Mouse (Mus musculus): ENCODE measurements at regions not wholly inside any gene's neighbourhood (a gene's known extent, or its start where the extent isn't known, plus 50 kb on each side); places are given as distances from the start of the nearest gene placed in this dataset.

- no peak overlapping the region for H3K4me3 ChIP-seq (ENCODE audit: low read depth, low read length)
- WGBS, result 25% methylated on average over 6 of the region's 6 CpGs
- H3K4me1 ChIP-seq (ENCODE audit: control insufficient read depth, insufficient read depth, insufficient read length, low read length), result no peaks in the 10 kb centered on the region
- H3K36me3 ChIP-seq (ENCODE audit: control insufficient read depth, insufficient read depth, low read length), result no peaks in the 10 kb centered on the region
- H3K27ac ChIP-seq (ENCODE audit: insufficient read depth, low read depth, low read length), result no peak overlapping the region
- TF ChIP-seq CTCF (IDR thresholded peaks at IDR 0.05; ENCODE audit: extremely low read depth, insufficient read length, insufficient replicate concordance, low read depth, low read length) (no peak), POLR2A (IDR thresholded peaks at IDR 0.05; ENCODE audit: low read depth, low read length) (no peak)
- H3K27me3 ChIP-seq (ENCODE audit: control insufficient read depth, insufficient read depth, low read length), result no peaks in the 10 kb centered on the region
These were observed 118.0 kb downstream of the Ifng start for GRCm38 (mm10) chr10:118558848-118559247.

- Histone ChIP-seq H3K27me3 (ENCODE audit: control insufficient read depth, insufficient read depth, low read length) (no peaks in the 10 kb centered on the region), H3K27ac (ENCODE audit: insufficient read depth, low read depth, low read length) (no peak overlapping the region), H3K4me1 (ENCODE audit: control insufficient read depth, insufficient read depth, insufficient read length, low read length) (no peaks in the 10 kb centered on the region), H3K36me3 (ENCODE audit: control insufficient read depth, insufficient read depth, low read length) (no peaks in the 10 kb centered on the region), H3K4me3 (ENCODE audit: low read depth, low read length) (no peak overlapping the region)
- WGBS, result 59% methylated on average over 8 of the region's 8 CpGs
- no peak for TF ChIP-seq POLR2A (IDR thresholded peaks at IDR 0.05; ENCODE audit: low read depth, low read length)
- TF ChIP-seq CTCF (IDR thresholded peaks at IDR 0.05; ENCODE audit: extremely low read depth, insufficient read length, insufficient replicate concordance, low read depth, low read length), result no peak
These were observed 123.2 kb downstream of the Ifng start for GRCm38 (mm10) chr10:118564041-118564440.

GRCm38 (mm10) chr10:118564528-118565268, 123.9 kb downstream of the Ifng start:
- Histone ChIP-seq H3K36me3 (ENCODE audit: control insufficient read depth, insufficient read depth, low read length) (no peaks in the 10 kb centered on the region), H3K27ac (ENCODE audit: insufficient read depth, low read depth, low read length) (no peak overlapping the region), H3K4me1 (ENCODE audit: control insufficient read depth, insufficient read depth, insufficient read length, low read length) (no peaks in the 10 kb centered on the region), H3K4me3 (ENCODE audit: low read depth, low read length) (no peak overlapping the region), H3K27me3 (ENCODE audit: control insufficient read depth, insufficient read depth, low read length) (no peaks in the 10 kb centered on the region)
- WGBS, result 66% methylated on average over 16 of the region's 16 CpGs
- TF ChIP-seq CTCF (IDR thresholded peaks at IDR 0.05; ENCODE audit: extremely low read depth, insufficient read length, insufficient replicate concordance, low read depth, low read length), result no peak
- no peak for TF ChIP-seq POLR2A (IDR thresholded peaks at IDR 0.05; ENCODE audit: low read depth, low read length)

GRCm38 (mm10) chr10:118568617-118569016, 127.8 kb downstream of the Ifng start:
- Histone ChIP-seq H3K27ac (ENCODE audit: insufficient read depth, low read depth, low read length) (no peak overlapping the region), H3K36me3 (ENCODE audit: control insufficient read depth, insufficient read depth, low read length) (no peaks in the 10 kb centered on the region), H3K4me3 (ENCODE audit: low read depth, low read length) (no peak overlapping the region), H3K4me1 (ENCODE audit: control insufficient read depth, insufficient read depth, insufficient read length, low read length) (no peaks in the 10 kb centered on the region), H3K27me3 (ENCODE audit: control insufficient read depth, insufficient read depth, low read length) (no peaks in the 10 kb centered on the region)
- TF ChIP-seq CTCF (IDR thresholded peaks at IDR 0.05; ENCODE audit: extremely low read depth, insufficient read length, insufficient replicate concordance, low read depth, low read length), result no peak
- no peak for TF ChIP-seq POLR2A (IDR thresholded peaks at IDR 0.05; ENCODE audit: low read depth, low read length)
- WGBS, result 91% methylated on average over 10 of the region's 10 CpGs

GRCm38 (mm10) chr10:118569424-118569823, 128.6 kb downstream of the Ifng start:
- no peak overlapping the region for H3K4me3 ChIP-seq (ENCODE audit: low read depth, low read length)
- 29% methylated on average over 8 of the region's 8 CpGs for WGBS
- no peaks in the 10 kb centered on the region for H3K27me3 ChIP-seq (ENCODE audit: control insufficient read depth, insufficient read depth, low read length)
- TF ChIP-seq CTCF (IDR thresholded peaks at IDR 0.05; ENCODE audit: extremely low read depth, insufficient read length, insufficient replicate concordance, low read depth, low read length) (no peak), POLR2A (IDR thresholded peaks at IDR 0.05; ENCODE audit: low read depth, low read length) (no peak)
- no peaks in the 10 kb centered on the region for H3K4me1 ChIP-seq (ENCODE audit: control insufficient read depth, insufficient read depth, insufficient read length, low read length)
- no peaks in the 10 kb centered on the region for H3K36me3 ChIP-seq (ENCODE audit: control insufficient read depth, insufficient read depth, low read length)
- H3K27ac ChIP-seq (ENCODE audit: insufficient read depth, low read depth, low read length), result no peak overlapping the region

GRCm38 (mm10) chr10:118573247-118573646, 132.4 kb downstream of the Ifng start:
- WGBS, result 75% methylated on average over 3 of the region's 3 CpGs
- TF ChIP-seq CTCF (IDR thresholded peaks at IDR 0.05; ENCODE audit: extremely low read depth, insufficient read length, insufficient replicate concordance, low read depth, low read length) (no peak), POLR2A (IDR thresholded peaks at IDR 0.05; ENCODE audit: low read depth, low read length) (no peak)
- H3K27me3 ChIP-seq (ENCODE audit: control insufficient read depth, insufficient read depth, low read length), result no peaks in the 10 kb centered on the region

GRCm38 (mm10) chr10:118575570-118575969, 134.7 kb downstream of the Ifng start:
- WGBS, result 81% methylated on average over 7 of the region's 7 CpGs
- H3K27ac ChIP-seq (ENCODE audit: insufficient read depth, low read depth, low read length), result no peak overlapping the region
- no peak for TF ChIP-seq CTCF (IDR thresholded peaks at IDR 0.05; ENCODE audit: extremely low read depth, insufficient read length, insufficient replicate concordance, low read depth, low read length)
- no peak for TF ChIP-seq POLR2A (IDR thresholded peaks at IDR 0.05; ENCODE audit: low read depth, low read length)
- H3K36me3 ChIP-seq (ENCODE audit: control insufficient read depth, insufficient read depth, low read length), result no peaks in the 10 kb centered on the region
- no peaks in the 10 kb centered on the region for H3K4me1 ChIP-seq (ENCODE audit: control insufficient read depth, insufficient read depth, insufficient read length, low read length)
- no peak overlapping the region for H3K4me3 ChIP-seq (ENCODE audit: low read depth, low read length)
- no peaks in the 10 kb centered on the region for H3K27me3 ChIP-seq (ENCODE audit: control insufficient read depth, insufficient read depth, low read length)

More at GRCm38 (mm10) chr10:118573247-118573646, 132.4 kb downstream of the Ifng start:
- Histone ChIP-seq H3K36me3 (ENCODE audit: control insufficient read depth, insufficient read depth, low read length) (no peaks in the 10 kb centered on the region), H3K27ac (ENCODE audit: insufficient read depth, low read depth, low read length) (no peak overlapping the region), H3K4me1 (ENCODE audit: control insufficient read depth, insufficient read depth, insufficient read length, low read length) (no peaks in the 10 kb centered on the region), H3K4me3 (ENCODE audit: low read depth, low read length) (no peak overlapping the region)
